Comparison of ENCODE assay signal across 19 mouse cellular contexts in genomic region chr1:172292880-172293279, GRCm38 (mm10). TPM values are rescaled to one million over a fixed set of nuclear protein-coding genes. Genes with fewer than 3 reads are reported as not detected.
"Had no signal": no experiment of that assay in that cellular context is flagged by ENCODE, and none has a peak within 500 bp of the region (broad histone marks: within the 10 kb centered on the region; RNA-seq: fewer than 3 reads in every experiment).

No protein-coding gene starts in this region.

- H3K27ac ChIP-seq: kidney, embryonic 15.5 days; liver, embryonic 15.5 days; midbrain, embryonic 10.5 days; stomach, postnatal 0 days had no signal

- H3K4me3 ChIP-seq: kidney, embryonic 15.5 days; liver, embryonic 15.5 days; midbrain, embryonic 10.5 days; myocyte had no signal

- DNase-seq: kidney, postnatal 14 days; layer of hippocampus, postnatal 36 days; lung, adult 2 months; lung, postnatal 36 days; midbrain, embryonic 14.5 days; retina, postnatal 1 day; thymus, postnatal 4 days had no signal

- H3K4me1 ChIP-seq: liver, embryonic 15.5 days had no signal

RNA-seq across cellular contexts. Expression of gene Atp1a2, which starts 5.0 kb away (rescaled TPM):
- total RNA-seq: megakaryocyte, adult 5-6 weeks; neutrophil, adult 5-6 weeks had no signal

RNA-seq across cellular contexts. Expression of gene Atp1a4, which starts 34.7 kb away (rescaled TPM):
- total RNA-seq: layer of hippocampus, postnatal 36 days; left cerebral cortex, postnatal 36 days; megakaryocyte, adult 5-6 weeks; neutrophil, adult 5-6 weeks had no signal
- polyA plus RNA-seq: liver, embryonic 11.5 days; midbrain, embryonic 10.5 days; midbrain, embryonic 14.5 days; neural tube, embryonic 11.5 days; small intestine, adult 2 months; stomach, postnatal 0 days had no signal

RNA-seq across cellular contexts. Expression of gene Kcnj9, which starts 36.2 kb away (rescaled TPM):
- total RNA-seq: megakaryocyte, adult 5-6 weeks; neutrophil, adult 5-6 weeks had no signal
- polyA plus RNA-seq: kidney, embryonic 15.5 days; liver, embryonic 15.5 days; lung, adult 2 months; lung, postnatal 0 days; small intestine, adult 2 months had no signal

RNA-seq across cellular contexts. Expression of gene Kcnj10, which starts 48.1 kb away (rescaled TPM):
- total RNA-seq: neutrophil, adult 5-6 weeks had no signal
- polyA plus RNA-seq: myocyte had no signal
